Mouse (Mus musculus): Measurements from ENCODE around the gene Psmd13. TPM values are rescaled to one million over a fixed set of nuclear protein-coding genes. Genes with fewer than 3 reads are reported as not detected.

The Psmd13 gene
- polyA plus RNA-seq, 1 experiment: 138 TPM

DNA sequence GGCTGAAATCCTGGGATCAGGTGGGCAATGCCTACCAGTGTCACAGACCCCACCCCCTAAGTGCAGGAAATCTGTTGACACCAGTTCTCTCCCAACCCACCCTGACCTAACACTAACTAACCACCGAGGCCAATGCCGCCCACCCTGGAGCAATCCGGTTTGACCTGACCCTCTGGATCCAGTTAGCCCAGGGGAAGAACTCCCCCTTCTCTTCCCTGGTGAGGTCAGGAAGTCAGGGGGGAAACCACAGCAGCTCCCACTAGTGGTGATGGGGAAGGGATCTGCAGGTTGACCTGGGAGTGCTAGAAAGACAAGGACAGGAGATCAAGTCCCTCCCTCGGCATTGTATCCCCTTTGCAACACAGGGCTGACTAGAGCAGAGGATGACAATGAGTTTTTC is 36.1 kb upstream of the Psmd13 start:
- TF ChIP-seq CTCF (IDR thresholded peaks at IDR 0.05; ENCODE audit: borderline replicate concordance, extremely low read depth, insufficient read depth, insufficient read length): no peak
- no peak for TF ChIP-seq POLR2A (IDR thresholded peaks at IDR 0.05; ENCODE audit: borderline replicate concordance, extremely low read depth, insufficient read depth, insufficient read length, poor library complexity, severe bottlenecking)
- no peak for DNase-seq (ENCODE audit: low read depth)

- no peak for DNase-seq (ENCODE audit: low read depth)
- TF ChIP-seq POLR2A (IDR thresholded peaks at IDR 0.05; ENCODE audit: borderline replicate concordance, extremely low read depth, insufficient read depth, insufficient read length, poor library complexity, severe bottlenecking) (no peak), CTCF (IDR thresholded peaks at IDR 0.05; ENCODE audit: borderline replicate concordance, extremely low read depth, insufficient read depth, insufficient read length) (no peak)
Measured at GRCm38 (mm10) chr7:140846676-140847075, 35.1 kb upstream of the Psmd13 start.

- no peak for TF ChIP-seq CTCF (IDR thresholded peaks at IDR 0.05; ENCODE audit: borderline replicate concordance, extremely low read depth, insufficient read depth, insufficient read length)
- TF ChIP-seq POLR2A (IDR thresholded peaks at IDR 0.05; ENCODE audit: borderline replicate concordance, extremely low read depth, insufficient read depth, insufficient read length, poor library complexity, severe bottlenecking): no peak
- DNase-seq (ENCODE audit: low read depth): peak; percentile 43
Measured at GRCm38 (mm10) chr7:140847755-140848580, 33.8 kb upstream of the Psmd13 start, which contains the start of gene Odf3. TSS of gene Odf3 (plus strand) at chr7:140847805.

DNA sequence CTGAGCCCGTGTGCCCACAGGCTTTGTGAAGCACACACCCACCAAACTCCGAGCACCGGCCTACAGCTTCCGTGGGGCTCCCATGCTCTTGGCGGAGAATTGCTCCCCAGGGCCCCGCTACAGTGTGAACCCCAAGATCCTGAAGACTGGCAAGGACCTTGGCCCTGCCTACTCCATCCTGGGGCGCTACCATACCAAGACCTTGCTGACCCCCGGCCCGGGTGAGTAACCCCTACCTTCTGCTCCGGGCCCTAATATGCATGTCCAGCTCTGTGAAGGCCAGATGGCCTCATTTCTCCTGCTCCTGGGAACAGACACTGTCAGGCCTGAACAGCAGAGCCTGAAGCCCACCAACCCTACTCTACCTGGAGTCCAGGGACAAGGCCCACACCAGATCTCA is 33.2 kb upstream of the Psmd13 start:
- TF ChIP-seq CTCF (IDR thresholded peaks at IDR 0.05; ENCODE audit: borderline replicate concordance, extremely low read depth, insufficient read depth, insufficient read length) (no peak), POLR2A (IDR thresholded peaks at IDR 0.05; ENCODE audit: borderline replicate concordance, extremely low read depth, insufficient read depth, insufficient read length, poor library complexity, severe bottlenecking) (no peak)
- no peak for DNase-seq (ENCODE audit: low read depth)

GRCm38 (mm10) chr7:140851916-140852315 is 29.9 kb upstream of the Psmd13 start:
- no peak for TF ChIP-seq POLR2A (IDR thresholded peaks at IDR 0.05; ENCODE audit: borderline replicate concordance, extremely low read depth, insufficient read depth, insufficient read length, poor library complexity, severe bottlenecking)
- no peak for TF ChIP-seq CTCF (IDR thresholded peaks at IDR 0.05; ENCODE audit: borderline replicate concordance, extremely low read depth, insufficient read depth, insufficient read length)

DNA sequence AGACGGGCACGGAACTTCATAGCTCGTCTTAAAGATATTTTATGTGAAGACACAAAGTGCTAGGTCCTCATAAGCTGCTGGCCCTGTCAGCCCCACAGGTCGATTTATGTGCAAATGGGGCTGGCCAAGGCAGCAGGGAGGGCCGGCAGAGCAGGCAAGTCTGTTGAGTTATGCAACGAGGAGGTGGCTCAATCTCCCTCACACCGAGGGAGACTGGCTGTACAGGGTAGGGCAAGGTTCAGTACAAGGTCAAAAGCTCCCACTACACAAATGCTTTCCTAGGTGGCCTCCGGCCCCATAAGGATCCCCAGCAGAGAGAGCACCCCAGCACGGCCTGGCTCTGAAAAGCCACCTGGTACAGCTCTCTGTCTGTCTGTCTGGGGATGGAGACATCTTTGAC is 28.4 kb upstream of the Psmd13 start:
- DNase-seq (ENCODE audit: low read depth): no peak
- TF ChIP-seq CTCF (IDR thresholded peaks at IDR 0.05; ENCODE audit: borderline replicate concordance, extremely low read depth, insufficient read depth, insufficient read length) (no peak), POLR2A (IDR thresholded peaks at IDR 0.05; ENCODE audit: borderline replicate concordance, extremely low read depth, insufficient read depth, insufficient read length, poor library complexity, severe bottlenecking) (no peak)

More at GRCm38 (mm10) chr7:140851916-140852315, 29.9 kb upstream of the Psmd13 start:
- DNase-seq (ENCODE audit: low read depth): no peak

DNA sequence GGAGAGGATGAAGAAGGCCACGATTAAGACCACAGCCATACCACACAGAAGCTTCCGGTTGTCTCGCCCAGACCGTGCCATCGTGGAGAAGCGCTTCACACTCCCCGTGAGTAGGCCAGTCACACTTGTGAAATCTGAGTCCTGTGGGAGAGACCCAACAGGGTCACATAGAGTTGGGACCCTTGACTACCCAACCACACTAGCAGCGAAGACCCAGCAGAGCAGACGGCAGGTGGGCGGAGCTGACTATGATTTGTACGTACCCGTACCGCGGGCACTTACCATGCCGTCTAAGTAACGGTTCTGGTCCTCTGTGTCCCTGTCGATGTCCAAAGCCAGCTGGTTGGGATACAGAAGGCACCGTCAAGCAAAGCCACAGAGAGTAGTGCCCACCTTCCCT is 27.3 kb upstream of the Psmd13 start:
- DNase-seq (ENCODE audit: low read depth): no peak
- TF ChIP-seq POLR2A (IDR thresholded peaks at IDR 0.05; ENCODE audit: borderline replicate concordance, extremely low read depth, insufficient read depth, insufficient read length, poor library complexity, severe bottlenecking) (no peak), CTCF (IDR thresholded peaks at IDR 0.05; ENCODE audit: borderline replicate concordance, extremely low read depth, insufficient read depth, insufficient read length) (no peak)

- no peak for TF ChIP-seq CTCF (IDR thresholded peaks at IDR 0.05; ENCODE audit: borderline replicate concordance, extremely low read depth, insufficient read depth, insufficient read length)
- no peak for TF ChIP-seq POLR2A (IDR thresholded peaks at IDR 0.05; ENCODE audit: borderline replicate concordance, extremely low read depth, insufficient read depth, insufficient read length, poor library complexity, severe bottlenecking)
- no peak for DNase-seq (ENCODE audit: low read depth)
Measured at GRCm38 (mm10) chr7:140855181-140855580, 26.6 kb upstream of the Psmd13 start.

DNA sequence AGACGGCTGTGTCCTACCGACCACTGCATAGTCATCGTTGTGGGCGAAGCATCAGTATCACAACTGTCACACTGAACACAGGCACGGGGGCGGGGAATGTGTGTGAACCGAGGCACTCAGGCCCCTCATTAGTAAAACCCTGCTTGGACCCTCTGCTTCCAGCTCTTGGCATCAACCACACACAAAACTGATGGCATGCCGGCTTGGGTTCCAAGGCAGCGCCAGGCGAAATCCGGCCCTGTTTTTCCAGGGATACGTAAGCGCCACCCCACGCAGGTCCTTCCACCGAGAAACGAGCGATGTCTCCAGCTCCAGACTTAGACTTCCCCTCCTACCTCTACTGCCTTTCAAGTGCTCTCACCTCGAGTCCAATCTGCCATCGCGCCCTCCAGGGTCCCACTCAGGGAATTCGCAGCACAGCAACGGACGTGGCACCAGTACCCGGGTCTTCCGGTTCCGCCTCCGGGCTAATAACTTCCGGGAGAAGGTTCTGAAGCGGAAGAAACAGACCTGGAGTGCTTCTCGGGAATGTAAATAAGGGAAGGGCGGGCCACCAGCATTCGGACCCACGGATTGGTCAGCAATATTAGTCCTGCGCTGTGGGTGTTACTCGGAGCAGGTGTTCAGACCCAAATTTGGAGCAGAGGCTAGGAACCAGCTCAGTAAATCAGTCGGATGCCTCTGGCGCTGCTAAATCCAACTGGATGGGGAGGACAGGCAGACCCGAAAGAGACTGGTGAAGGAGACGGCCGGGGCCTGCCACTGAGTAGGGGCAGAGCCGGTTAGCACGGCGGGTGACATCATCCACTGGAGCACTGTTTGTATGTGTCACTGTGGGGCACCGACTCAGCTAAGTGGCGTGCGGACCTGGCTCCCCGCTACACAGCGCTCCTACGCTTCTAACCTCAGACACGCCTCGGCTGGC is 25.6 kb upstream of the Psmd13 start, which contains the start of gene Gm45785:
Gene Gm45785, minus strand, starts transcription at position 472 of the 925 bp plus-strand sequence.
- DNase-seq (ENCODE audit: low read depth): peak; percentile 96
- TF ChIP-seq POLR2A (IDR thresholded peaks at IDR 0.05; ENCODE audit: borderline replicate concordance, extremely low read depth, insufficient read depth, insufficient read length, poor library complexity, severe bottlenecking): no peak; the same call in 1 of the 2 replicates
- TF ChIP-seq CTCF (IDR thresholded peaks at IDR 0.05; ENCODE audit: borderline replicate concordance, extremely low read depth, insufficient read depth, insufficient read length): no peak

DNA sequence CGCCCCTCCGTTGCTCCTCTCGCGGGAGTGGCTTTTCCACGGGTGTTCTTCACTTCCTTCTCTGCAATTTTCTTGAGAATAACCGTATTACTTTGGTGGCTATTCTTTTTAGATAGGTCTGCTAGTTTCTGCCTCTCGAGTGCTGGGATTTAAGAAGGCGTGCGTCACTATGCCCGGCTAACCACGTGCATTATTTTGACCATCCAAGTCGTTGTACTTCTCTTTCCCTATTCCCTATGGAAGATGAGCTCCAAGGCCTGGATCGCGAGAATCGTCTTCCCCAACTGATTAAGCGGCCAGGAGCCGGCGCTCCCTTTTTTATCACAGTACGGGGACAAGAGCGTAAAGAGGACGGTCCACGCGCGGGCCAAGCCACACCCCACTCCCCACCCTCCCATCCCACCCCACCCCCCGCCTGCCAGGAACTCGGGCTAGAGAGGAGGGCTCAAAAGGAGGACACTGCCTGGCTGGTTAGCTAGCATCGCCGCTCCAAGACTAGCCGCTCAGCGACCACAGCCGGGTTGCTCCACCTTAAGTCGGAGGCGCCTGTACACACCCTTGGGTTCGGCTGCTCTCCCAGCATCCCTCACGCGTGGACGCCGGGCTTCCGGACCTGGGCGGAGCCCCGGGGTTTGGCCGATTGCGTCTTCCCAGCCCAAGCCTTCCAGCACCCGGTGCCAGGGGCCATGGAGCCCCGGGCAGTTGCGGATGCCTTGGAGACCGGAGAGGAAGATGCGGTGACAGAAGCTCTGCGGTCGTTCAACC is 24.8 kb upstream of the Psmd13 start, which contains the start of gene Ric8a:
Gene Ric8a, plus strand, starts transcription at position 173 of the 765 bp plus-strand sequence.
- DNase-seq (ENCODE audit: low read depth): peak; percentile 88
- TF ChIP-seq POLR2A (IDR thresholded peaks at IDR 0.05; ENCODE audit: borderline replicate concordance, extremely low read depth, insufficient read depth, insufficient read length, poor library complexity, severe bottlenecking) (peak; percentile 38; the same call in 1 of the 2 replicates), CTCF (IDR thresholded peaks at IDR 0.05; ENCODE audit: borderline replicate concordance, extremely low read depth, insufficient read depth, insufficient read length) (no peak)

All from brain, embryonic 14.5 days (tissue).